ENCODE assay signal across 15 mouse cellular contexts in the genomic region with DNA sequence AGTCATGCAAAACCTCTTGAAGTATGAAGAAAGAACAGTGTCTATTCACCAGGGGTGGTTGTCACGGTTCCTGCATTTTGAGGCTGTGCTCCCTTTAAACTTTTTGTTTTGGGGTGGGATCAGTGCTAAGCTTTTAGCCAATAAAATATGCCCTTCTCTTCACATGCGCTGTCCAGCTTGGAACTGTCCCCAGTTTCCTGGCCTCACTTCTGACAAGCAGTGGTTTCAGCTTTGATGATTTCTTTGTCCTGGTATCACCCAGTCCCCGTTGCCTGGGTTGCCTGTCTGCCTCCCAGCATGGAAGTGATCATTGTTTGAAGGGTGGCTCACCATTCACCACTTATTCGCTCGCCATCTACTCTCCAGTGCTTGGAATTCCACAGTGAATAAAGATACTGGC.
DNase-seq lines count a peak whose midpoint lies in the region; ATAC-seq lines count a peak whose summit lies in the region.
"Had no signal": no experiment of that assay in that cellular context is flagged by ENCODE, and none has a peak within 500 bp of the region (broad histone marks: within the 10 kb centered on the region; RNA-seq: fewer than 3 reads in every experiment).

No protein-coding gene starts in this region.

- H3K4me3 ChIP-seq in hindbrain, embryonic 14.5 days (replicated peaks; ENCODE audit: low read length) = no peak overlapping the region
- H3K4me3 ChIP-seq: kidney, embryonic 15.5 days; midbrain, embryonic 12.5 days had no signal

- H3K9me3 ChIP-seq in hindbrain, embryonic 14.5 days (ENCODE audit: control insufficient read depth, low read length) = no peaks in the 10 kb centered on the region
- H3K9me3 ChIP-seq: kidney, embryonic 15.5 days; midbrain, embryonic 12.5 days had no signal

- peak; percentile 59; the same call in 1 of the 2 replicates for ATAC-seq in hindbrain, embryonic 14.5 days (ENCODE audit: low FRiP score)
- ATAC-seq: CD4-positive, CD25-positive, alpha-beta regulatory T cell, adult 4 months; inflammation-experienced regulatory T-cells, adult 6 months; lung, postnatal 0 days had no signal

- H3K27ac ChIP-seq in hindbrain, embryonic 14.5 days = no peak overlapping the region
- H3K27ac ChIP-seq: kidney, embryonic 15.5 days; midbrain, embryonic 12.5 days; stomach, postnatal 0 days had no signal

- no peak overlapping the region for H3K4me2 ChIP-seq in hindbrain, embryonic 14.5 days (replicated peaks)
- H3K4me2 ChIP-seq: kidney, embryonic 15.5 days; liver, embryonic 11.5 days; midbrain, embryonic 12.5 days had no signal

- no peaks in the 10 kb centered on the region for H3K36me3 ChIP-seq in hindbrain, embryonic 14.5 days (replicated peaks; ENCODE audit: control insufficient read depth, insufficient read depth)
- H3K36me3 ChIP-seq: kidney, embryonic 15.5 days; midbrain, embryonic 12.5 days had no signal

- DNase-seq in heart, adult 8-10 months (ENCODE audit: low spot score) = peak; percentile 56
- no peak for DNase-seq in heart, postnatal 25 days (ENCODE audit: low spot score)
- peak; percentile 9 for DNase-seq in ZHBTc4 (ENCODE audit: low read depth, low spot score)
- peak; percentile 45 to 58 for DNase-seq in heart, adult 9 months (ENCODE audit: low spot score in 2 of 2)
- peak; percentile 36 for DNase-seq in hindbrain, embryonic 14.5 days (ENCODE audit: low spot score)
- no peak for DNase-seq in urinary bladder, postnatal 10 days (ENCODE audit: low spot score)
- DNase-seq in B cell, adult 2 months = no peak
- DNase-seq: gastrocnemius, postnatal 36 days had no signal

- H3K27me3 ChIP-seq in hindbrain, embryonic 14.5 days (ENCODE audit: control insufficient read depth, insufficient read depth, low read length) = no peaks in the 10 kb centered on the region
- H3K27me3 ChIP-seq: kidney, embryonic 15.5 days; midbrain, embryonic 12.5 days had no signal

- peaks cover 15% of the 10 kb centered on the region for H3K4me1 ChIP-seq in hindbrain, embryonic 14.5 days (replicated peaks; ENCODE audit: control insufficient read depth, insufficient read depth, low read length)
- H3K4me1 ChIP-seq: kidney, embryonic 15.5 days had no signal

- 34% methylated on average over 5 of the region's 5 CpGs for WGBS in hindbrain, embryonic 14.5 days

- H3K9ac ChIP-seq in hindbrain, embryonic 14.5 days = no peak overlapping the region
- H3K9ac ChIP-seq: kidney, embryonic 15.5 days; midbrain, embryonic 12.5 days had no signal

- intact Hi-C loops in heart, postnatal 25 days (cut with DNase I) = loop anchor here (5.0 kb wide), 1 partner anchor 103 kb away; no protein-coding TSS in a partner anchor

Comparison
In these comparisons a context has a peak if more than half of its experiments do, and no peak if none do; other contexts are left out.
1. DNase-seq: peak in heart, adult 8-10 months (single experiment), ZHBTc4 (single experiment), heart, adult 9 months (2 of 2) and hindbrain, embryonic 14.5 days (single experiment); none in heart, postnatal 25 days (single experiment), urinary bladder, postnatal 10 days (single experiment) and B cell, adult 2 months (0 of 2).